Comparison of ENCODE assay signal across 9 mouse cellular contexts in the genomic region with DNA sequence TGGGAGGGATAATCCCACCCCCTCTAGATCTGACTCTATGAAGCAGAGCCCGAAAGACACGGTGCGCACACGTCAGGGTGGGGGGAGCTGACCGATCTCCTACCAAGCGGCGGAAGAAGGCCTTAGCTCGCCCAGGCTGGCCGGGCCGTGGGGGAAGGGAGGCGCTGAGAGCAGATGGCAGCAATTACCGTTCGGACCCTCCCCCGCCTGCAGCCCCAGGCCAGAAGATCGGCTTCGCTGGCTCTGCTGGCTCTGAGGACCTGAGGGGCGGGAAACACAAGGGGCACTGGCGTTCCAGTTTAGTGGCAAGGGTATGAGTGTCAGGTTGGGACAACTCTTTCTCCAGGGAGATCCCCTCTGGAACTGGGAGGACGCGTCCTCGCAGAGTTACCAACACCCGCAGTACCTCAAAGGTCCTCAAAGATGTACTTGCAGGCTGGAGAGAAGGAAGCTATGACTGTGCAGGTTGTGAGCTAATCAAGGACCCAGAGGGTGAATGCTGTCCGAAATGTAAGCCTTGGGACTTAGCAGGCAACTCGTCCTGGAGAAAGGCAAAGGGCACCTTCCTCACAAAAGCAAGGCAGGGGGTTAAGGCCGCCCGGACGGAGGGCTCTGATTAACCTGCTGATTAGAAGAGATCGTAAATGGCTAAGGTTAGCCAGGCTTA. TPM values are rescaled to one million over a fixed set of nuclear protein-coding genes. Genes with fewer than 3 reads are reported as not detected.
DNase-seq lines count a peak whose midpoint lies in the region; ATAC-seq and TF ChIP-seq lines count a peak whose summit lies in the region.
"Had no signal": no experiment of that assay in that cellular context is flagged by ENCODE, and none has a peak within 500 bp of the region (broad histone marks: within the 10 kb centered on the region; RNA-seq: fewer than 3 reads in every experiment).

No protein-coding gene starts in this region.

- peaks cover 15% of the 10 kb centered on the region for H3K4me1 ChIP-seq in forebrain, embryonic 15.5 days
- peaks cover 45% of the 10 kb centered on the region for H3K4me1 ChIP-seq in limb, embryonic 13.5 days
- H3K4me1 ChIP-seq in stomach, embryonic 14.5 days (ENCODE audit: control insufficient read depth, insufficient read depth, low read length): peaks cover 9% of the 10 kb centered on the region

- no peaks in the 10 kb centered on the region for H3K36me3 ChIP-seq in forebrain, embryonic 15.5 days
- no peaks in the 10 kb centered on the region for H3K36me3 ChIP-seq in limb, embryonic 13.5 days
- no peaks in the 10 kb centered on the region for H3K36me3 ChIP-seq in stomach, embryonic 14.5 days (ENCODE audit: control insufficient read depth, insufficient read depth, low read length)

- no peaks in the 10 kb centered on the region for H3K27me3 ChIP-seq in forebrain, embryonic 15.5 days
- no peaks in the 10 kb centered on the region for H3K27me3 ChIP-seq in limb, embryonic 13.5 days
- no peaks in the 10 kb centered on the region for H3K27me3 ChIP-seq in stomach, embryonic 14.5 days (ENCODE audit: control insufficient read depth, insufficient read depth, low read length)

- H3K4me2 ChIP-seq in forebrain, embryonic 15.5 days (replicated peaks): peak overlapping the region; percentile 28
- peak overlapping the region; percentile 63 for H3K4me2 ChIP-seq in limb, embryonic 13.5 days (replicated peaks)
- peak overlapping the region; percentile 25 for H3K4me2 ChIP-seq in stomach, embryonic 14.5 days (replicated peaks; ENCODE audit: low read depth, low read length)

- WGBS in forebrain, embryonic 15.5 days: 5% methylated on average over 28 of the region's 28 CpGs
- 3% methylated on average over 28 of the region's 28 CpGs for whole genome bisulfite sequencing in limb, embryonic 13.5 days
- WGBS in stomach, embryonic 14.5 days: 10% methylated on average over 28 of the region's 28 CpGs

- intact Hi-C loops in gastrocnemius, adult 2 months (cut with DNase I): no loop called here

- no peak for TF ChIP-seq CTCF in gastrocnemius, adult 2 months (IDR thresholded peaks at IDR 0.05)

- peak overlapping the region; percentile 10; the same call in 1 of the 2 replicates for H3K27ac ChIP-seq in gastrocnemius, adult 2 months
- no peak overlapping the region for H3K27ac ChIP-seq in forebrain, embryonic 15.5 days (replicated peaks)
- peak overlapping the region; percentile 28; the same call in 1 of the 2 replicates for H3K27ac ChIP-seq in limb, embryonic 13.5 days
- no peak overlapping the region for H3K27ac ChIP-seq in stomach, embryonic 14.5 days (ENCODE audit: low read length)

- peak overlapping the region; percentile 16; the same call in 1 of the 2 replicates for H3K9ac ChIP-seq in forebrain, embryonic 15.5 days (replicated peaks)
- peak overlapping the region; percentile 62 for H3K9ac ChIP-seq in limb, embryonic 13.5 days
- H3K9ac ChIP-seq in stomach, embryonic 14.5 days (replicated peaks; ENCODE audit: low read depth, low read length): no peak overlapping the region

- ATAC-seq in forebrain, embryonic 15.5 days (replicated peaks): 0 out of 2 replicates have a peak, but pooled peaks have one; percentile 49
- ATAC-seq in limb, embryonic 13.5 days (ENCODE audit: low FRiP score, low read depth): peak; percentile 55
- 0 out of 2 replicates have a peak, but pooled peaks have one; percentile 38 for ATAC-seq in stomach, embryonic 14.5 days (ENCODE audit: insufficient number of reproducible peaks, insufficient read depth, low FRiP score, low read depth)

- DNase-seq in gastrocnemius, adult 2 months: no peak
- no peak for DNase-seq in gastrocnemius, adult 18-20 months (ENCODE audit: low spot score)
- peak; percentile 51 for DNase-seq in Muller cell, postnatal 12 days (ENCODE audit: inconsistent ontology term)
- DNase-seq in urinary bladder, postnatal 25 days (ENCODE audit: low spot score): no peak
- DNase-seq in urinary bladder, postnatal 14 days (ENCODE audit: low spot score): no peak

- no peak overlapping the region for H3K4me3 ChIP-seq in gastrocnemius, adult 2 months
- H3K4me3 ChIP-seq in forebrain, embryonic 15.5 days: no peak overlapping the region
- H3K4me3 ChIP-seq in limb, embryonic 13.5 days: peak overlapping the region; percentile 20
- H3K4me3 ChIP-seq in stomach, embryonic 14.5 days (ENCODE audit: low read depth, low read length): no peak overlapping the region

- no peaks in the 10 kb centered on the region for H3K9me3 ChIP-seq in forebrain, embryonic 15.5 days
- H3K9me3 ChIP-seq in limb, embryonic 13.5 days: no peaks in the 10 kb centered on the region
- H3K9me3 ChIP-seq in stomach, embryonic 14.5 days (ENCODE audit: control insufficient read depth, low read depth, low read length): no peaks in the 10 kb centered on the region

RNA-seq across cellular contexts. Expression of a gene that starts 17.4 kb away (rescaled TPM):
- total RNA-seq in gastrocnemius, adult 2 months (2021): not detected
- not detected for total RNA-seq in gastrocnemius, adult 18-20 months (2021)
- polyA plus RNA-seq in forebrain, embryonic 15.5 days (2015; fragmentation: Nextera tagmentation; extraction: Ambion mirVana): not detected in 2 replicates
- polyA plus RNA-seq in limb, embryonic 13.5 days (2015; fragmentation: Nextera tagmentation; extraction: Ambion mirVana): not detected in 2 replicates
- polyA plus RNA-seq in stomach, embryonic 14.5 days (2014; fragmentation: Nextera tagmentation; extraction: Ambion mirVana): not detected in 2 replicates
- total RNA-seq: CH12.LX had no signal

RNA-seq across cellular contexts. Expression of a gene that starts 19.8 kb away (rescaled TPM):
- total RNA-seq in gastrocnemius, adult 2 months (2021): under 1 TPM; 0.67 to 0.77 TPM
- total RNA-seq in gastrocnemius, adult 18-20 months (2021): under 1 TPM; 0.55 to 0.81 TPM
- not detected in 2 replicates for polyA plus RNA-seq in forebrain, embryonic 15.5 days (2015; fragmentation: Nextera tagmentation; extraction: Ambion mirVana)
- polyA plus RNA-seq in limb, embryonic 13.5 days (2015; fragmentation: Nextera tagmentation; extraction: Ambion mirVana): 0.20 and 0.26 TPM in 2 replicates
- 0.38 and 0.41 TPM in 2 replicates for polyA plus RNA-seq in stomach, embryonic 14.5 days (2014; fragmentation: Nextera tagmentation; extraction: Ambion mirVana)
- total RNA-seq: CH12.LX had no signal

RNA-seq across cellular contexts. Expression of a gene that starts 30.2 kb away (rescaled TPM):
- total RNA-seq in gastrocnemius, adult 2 months (2021): 10 to 100 TPM; 10.2 to 14.5 TPM
- total RNA-seq in gastrocnemius, adult 18-20 months (2021): 10 to 100 TPM in 1 of 2 experiments, 1 to 10 TPM in 1; 8.6 to 11.7 TPM
- polyA plus RNA-seq in forebrain, embryonic 15.5 days (2015; fragmentation: Nextera tagmentation; extraction: Ambion mirVana): 6.5 and 6.7 TPM in 2 replicates
- 9.6 TPM in 2 replicates for polyA plus RNA-seq in limb, embryonic 13.5 days (2015; fragmentation: Nextera tagmentation; extraction: Ambion mirVana)
- polyA plus RNA-seq in stomach, embryonic 14.5 days (2014; fragmentation: Nextera tagmentation; extraction: Ambion mirVana): 15.6 and 16.9 TPM in 2 replicates

RNA-seq across cellular contexts. Expression of a gene that starts 50.9 kb away (rescaled TPM):
- not detected for total RNA-seq in gastrocnemius, adult 2 months (2021)
- total RNA-seq in gastrocnemius, adult 18-20 months (2021): not detected
- polyA plus RNA-seq in forebrain, embryonic 15.5 days (2015; fragmentation: Nextera tagmentation; extraction: Ambion mirVana): not detected in 2 replicates
- not detected in 2 replicates for polyA plus RNA-seq in limb, embryonic 13.5 days (2015; fragmentation: Nextera tagmentation; extraction: Ambion mirVana)
- polyA plus RNA-seq in stomach, embryonic 14.5 days (2014; fragmentation: Nextera tagmentation; extraction: Ambion mirVana): not detected in 2 replicates
- total RNA-seq: CH12.LX had no signal

Comparison
In these comparisons a context has a peak if more than half of its experiments do, and no peak if none do; other contexts are left out.
1. H3K27ac ChIP-seq: peak in gastrocnemius, adult 2 months (single experiment) and limb, embryonic 13.5 days (single experiment); none in forebrain, embryonic 15.5 days (single experiment) and stomach, embryonic 14.5 days (single experiment).
2. Peak in every context shown above with its lines, with median percentiles within 50 percentile points of each other: ATAC-seq and H3K4me2 ChIP-seq.